Mouse (Mus musculus): ENCODE measurements at regions not wholly inside any gene's neighbourhood (a gene's known extent, or its start where the extent isn't known, plus 50 kb on each side); places are given as distances from the start of the nearest gene placed in this dataset.
A peak's percentile ranks its signal among the peaks of the same experiment; 100 is the strongest.
"Not testable (repeated sequence)": the region's sequence is repeated elsewhere in the genome, so short reads cannot be mapped to it uniquely, and the experiment has no call there.

- H3K36me3 ChIP-seq (replicated peaks; ENCODE audit: low read length); H3K9me3 ChIP-seq; H3K27me3 ChIP-seq (replicated peaks); H3K4me3 ChIP-seq (replicated peaks): not testable (repeated sequence)
- H3K4me1 ChIP-seq, result peaks cover 34% of the 10 kb centered on the region
Observed at GRCm38 (mm10) chr17:13654606-13655005, 105.7 kb upstream of the Afdn start.

DNA sequence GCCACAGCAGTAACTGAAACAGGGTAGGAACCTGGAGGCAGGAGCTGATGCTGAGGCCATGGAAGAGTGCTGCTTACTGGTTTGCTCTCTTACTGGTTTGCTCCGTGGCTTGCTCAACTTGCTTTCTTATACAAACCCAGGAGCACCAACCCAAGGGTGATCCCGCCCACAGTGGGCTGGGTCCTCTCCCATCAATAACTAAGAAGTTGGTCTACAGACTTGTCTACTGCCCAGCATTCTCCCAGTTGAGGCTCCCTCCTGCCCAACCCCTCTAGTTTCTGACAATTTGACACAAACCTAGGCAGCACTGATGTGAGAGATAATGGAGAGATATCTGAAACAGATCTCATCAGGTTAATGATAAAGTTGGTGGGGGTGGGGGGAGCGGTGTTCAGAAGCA lies 104.3 kb upstream of the Afdn start:
- peaks cover 8% of the 10 kb centered on the region; the same call in 1 of the 2 replicates for H3K9me3 ChIP-seq
- H3K36me3 ChIP-seq (replicated peaks; ENCODE audit: low read length), result no peaks in the 10 kb centered on the region
- TF ChIP-seq FLI1 (IDR thresholded peaks at IDR 0.05; ENCODE audit: low read length) (no peak), GATA1 (IDR thresholded peaks at IDR 0.05; ENCODE audit: borderline replicate concordance, low read length) (no peak)
- H3K4me3 ChIP-seq (replicated peaks), result no peak overlapping the region
- peaks cover 2% of the 10 kb centered on the region for H3K27me3 ChIP-seq (replicated peaks)
- peaks cover 42% of the 10 kb centered on the region for H3K4me1 ChIP-seq

- H3K9me3 ChIP-seq, result peaks cover 8% of the 10 kb centered on the region; the same call in 1 of the 2 replicates
- peak overlapping the region; percentile 70 for H3K4me3 ChIP-seq (replicated peaks)
- H3K4me1 ChIP-seq, result peaks cover 42% of the 10 kb centered on the region
- H3K36me3 ChIP-seq (replicated peaks; ENCODE audit: low read length), result no peaks in the 10 kb centered on the region
- H3K27me3 ChIP-seq (replicated peaks), result peaks cover 2% of the 10 kb centered on the region
- no peak for TF ChIP-seq GATA1 (IDR thresholded peaks at IDR 0.05; ENCODE audit: borderline replicate concordance, low read length)
- no peak for TF ChIP-seq FLI1 (IDR thresholded peaks at IDR 0.05; ENCODE audit: low read length)
Observed at GRCm38 (mm10) chr17:13656485-13657181, 103.7 kb upstream of the Afdn start.

GRCm38 (mm10) chr17:13657182-13657562 lies 103.2 kb upstream of the Afdn start:
- peaks cover 8% of the 10 kb centered on the region; the same call in 1 of the 2 replicates for H3K9me3 ChIP-seq
- TF ChIP-seq FLI1 (IDR thresholded peaks at IDR 0.05; ENCODE audit: low read length) (no peak), GATA1 (IDR thresholded peaks at IDR 0.05; ENCODE audit: borderline replicate concordance, low read length) (no peak)
- H3K27me3 ChIP-seq (replicated peaks), result peaks cover 6% of the 10 kb centered on the region
- no peak overlapping the region for H3K4me3 ChIP-seq (replicated peaks)
- H3K4me1 ChIP-seq, result peaks cover 42% of the 10 kb centered on the region
- no peaks in the 10 kb centered on the region for H3K36me3 ChIP-seq (replicated peaks; ENCODE audit: low read length)

- peaks cover 42% of the 10 kb centered on the region for H3K4me1 ChIP-seq
- H3K27me3 ChIP-seq (replicated peaks), result peaks cover 9% of the 10 kb centered on the region
- no peaks in the 10 kb centered on the region for H3K36me3 ChIP-seq (replicated peaks; ENCODE audit: low read length)
- H3K9me3 ChIP-seq, result peaks cover 9% of the 10 kb centered on the region; the same call in 1 of the 2 replicates
- peak overlapping the region; percentile 21 for H3K4me3 ChIP-seq (replicated peaks)
- TF ChIP-seq GATA1 (IDR thresholded peaks at IDR 0.05; ENCODE audit: borderline replicate concordance, low read length) (no peak), FLI1 (IDR thresholded peaks at IDR 0.05; ENCODE audit: low read length) (no peak)
Observed at GRCm38 (mm10) chr17:13657656-13658292, 102.6 kb upstream of the Afdn start.

- H3K4me3 ChIP-seq (replicated peaks), result peak overlapping the region; percentile 84
- peaks cover 14% of the 10 kb centered on the region; the same call in 1 of the 2 replicates for H3K9me3 ChIP-seq
- H3K4me1 ChIP-seq, result peaks cover 42% of the 10 kb centered on the region
- H3K27me3 ChIP-seq (replicated peaks), result peaks cover 14% of the 10 kb centered on the region
- no peaks in the 10 kb centered on the region for H3K36me3 ChIP-seq (replicated peaks; ENCODE audit: low read length)
- TF ChIP-seq FLI1 (IDR thresholded peaks at IDR 0.05; ENCODE audit: low read length), result no peak
- no peak for TF ChIP-seq GATA1 (IDR thresholded peaks at IDR 0.05; ENCODE audit: borderline replicate concordance, low read length)
Observed at GRCm38 (mm10) chr17:13658321-13658978, 101.9 kb upstream of the Afdn start.

- Histone ChIP-seq H3K4me1 (peaks cover 42% of the 10 kb centered on the region), H3K9me3 (peaks cover 14% of the 10 kb centered on the region; the same call in 1 of the 2 replicates), H3K27me3 (replicated peaks) (peaks cover 16% of the 10 kb centered on the region), H3K4me3 (replicated peaks) (peak overlapping the region; percentile 84), H3K36me3 (replicated peaks; ENCODE audit: low read length) (no peaks in the 10 kb centered on the region)
- no peak for TF ChIP-seq GATA1 (IDR thresholded peaks at IDR 0.05; ENCODE audit: borderline replicate concordance, low read length)
- no peak for TF ChIP-seq FLI1 (IDR thresholded peaks at IDR 0.05; ENCODE audit: low read length)
Observed at GRCm38 (mm10) chr17:13659103-13659502, 101.2 kb upstream of the Afdn start.

DNA sequence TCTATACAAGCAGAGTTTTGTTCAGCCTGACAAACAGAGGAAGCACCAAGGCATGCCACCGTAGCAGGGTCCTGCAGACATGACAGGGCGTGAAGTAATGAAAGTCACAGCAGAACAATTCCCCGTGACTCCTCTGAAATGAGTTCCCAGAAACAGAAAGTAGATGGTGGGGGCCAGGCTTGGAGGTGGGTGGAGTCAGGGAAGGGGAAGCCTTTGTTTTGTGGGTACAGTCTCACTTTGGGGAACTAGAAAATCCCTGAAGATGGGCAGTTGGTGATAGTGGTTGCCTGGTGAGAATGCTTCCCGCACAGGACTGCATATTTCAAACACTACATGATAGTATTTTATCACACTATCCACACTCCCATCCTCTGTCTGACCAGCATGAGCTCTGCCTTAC lies 100.4 kb upstream of the Afdn start:
- Histone ChIP-seq H3K9me3 (peaks cover 17% of the 10 kb centered on the region), H3K4me3 (replicated peaks) (peak overlapping the region; percentile 84), H3K4me1 (peaks cover 42% of the 10 kb centered on the region), H3K36me3 (replicated peaks; ENCODE audit: low read length) (no peaks in the 10 kb centered on the region), H3K27me3 (replicated peaks) (peaks cover 19% of the 10 kb centered on the region)
- TF ChIP-seq GATA1 (IDR thresholded peaks at IDR 0.05; ENCODE audit: borderline replicate concordance, low read length), result 0 out of 3 replicates have a peak, but pooled peaks have one; percentile 6
- TF ChIP-seq FLI1 (IDR thresholded peaks at IDR 0.05; ENCODE audit: low read length), result no peak

DNA sequence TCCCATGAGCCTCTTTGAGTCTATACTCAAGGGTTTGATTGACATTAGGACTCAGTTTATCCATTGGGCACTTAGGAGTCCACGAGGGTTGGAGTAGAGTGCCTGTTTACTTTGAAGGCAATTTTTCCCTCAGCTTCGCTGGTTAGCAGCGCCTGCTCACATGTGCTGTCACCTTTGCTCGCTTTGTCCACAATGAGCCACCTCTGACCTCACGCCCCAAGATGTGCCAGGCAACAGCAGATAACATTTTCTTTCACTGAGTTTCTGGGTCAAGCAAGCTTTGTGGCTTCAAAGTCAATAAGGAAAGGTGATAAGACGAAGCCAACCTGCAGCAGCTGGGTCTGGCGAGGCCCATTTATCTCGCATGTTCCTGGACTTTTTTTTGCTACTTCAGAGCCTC lies 99.3 kb upstream of the Afdn start:
- peaks cover 40% of the 10 kb centered on the region for H3K4me1 ChIP-seq
- peaks cover 21% of the 10 kb centered on the region for H3K27me3 ChIP-seq (replicated peaks)
- no peak overlapping the region for H3K4me3 ChIP-seq (replicated peaks)
- TF ChIP-seq GATA1 (IDR thresholded peaks at IDR 0.05; ENCODE audit: borderline replicate concordance, low read length), result no peak
- no peak for TF ChIP-seq FLI1 (IDR thresholded peaks at IDR 0.05; ENCODE audit: low read length)
- peaks cover 14% of the 10 kb centered on the region for H3K9me3 ChIP-seq
- H3K36me3 ChIP-seq (replicated peaks; ENCODE audit: low read length), result no peaks in the 10 kb centered on the region

DNA sequence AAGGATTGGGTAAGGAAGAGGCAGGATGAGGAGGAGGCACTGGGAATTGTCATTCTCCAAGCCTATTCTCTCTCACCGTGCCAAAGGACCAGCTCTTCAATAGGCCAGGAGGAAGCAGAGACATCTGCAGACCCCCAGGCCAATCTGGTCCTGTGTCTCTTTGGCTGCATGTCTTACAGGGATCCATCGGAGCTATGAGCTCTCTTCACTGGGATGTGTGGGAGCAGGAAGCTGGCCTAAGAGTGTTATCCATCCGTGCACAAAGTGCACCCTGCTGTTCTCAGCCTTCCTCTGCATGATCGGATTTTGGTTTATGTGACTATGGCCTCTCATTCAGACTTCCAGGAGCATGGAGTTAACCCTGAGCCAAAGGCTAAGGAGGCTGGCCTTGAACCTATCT lies 98.2 kb upstream of the Afdn start:
- TF ChIP-seq GATA1 (IDR thresholded peaks at IDR 0.05; ENCODE audit: borderline replicate concordance, low read length) (no peak), FLI1 (IDR thresholded peaks at IDR 0.05; ENCODE audit: low read length) (no peak)
- Histone ChIP-seq H3K36me3 (replicated peaks; ENCODE audit: low read length) (no peaks in the 10 kb centered on the region), H3K4me3 (replicated peaks) (no peak overlapping the region), H3K4me1 (peaks cover 31% of the 10 kb centered on the region), H3K27me3 (replicated peaks) (peaks cover 30% of the 10 kb centered on the region), H3K9me3 (peaks cover 14% of the 10 kb centered on the region; the same call in 1 of the 2 replicates)

All from megakaryocyte, embryonic 14.5 days (primary cell).